Mouse (Mus musculus): ENCODE measurements around the gene Gm10409.
"Not testable (repeated sequence)": the region's sequence is repeated elsewhere in the genome, so short reads cannot be mapped to it uniquely, and the experiment has no call there.

The Gm10409 gene

GRCm38 (mm10) chr14:3412314-3412713, at the start of gene Gm10409:
TSS of gene Gm10409 (plus strand) at chr14:3412614.
- not testable (repeated sequence) for DNase-seq (ENCODE audit: low read depth, low spot score)

- DNase-seq (ENCODE audit: low read depth, low spot score), result not testable (repeated sequence)
Observed at GRCm38 (mm10) chr14:3394793-3395192, 17.6 kb upstream of the Gm10409 start, which contains the start of gene Gm10413. TSS of gene Gm10413 (plus strand) at chr14:3395093.

DNA sequence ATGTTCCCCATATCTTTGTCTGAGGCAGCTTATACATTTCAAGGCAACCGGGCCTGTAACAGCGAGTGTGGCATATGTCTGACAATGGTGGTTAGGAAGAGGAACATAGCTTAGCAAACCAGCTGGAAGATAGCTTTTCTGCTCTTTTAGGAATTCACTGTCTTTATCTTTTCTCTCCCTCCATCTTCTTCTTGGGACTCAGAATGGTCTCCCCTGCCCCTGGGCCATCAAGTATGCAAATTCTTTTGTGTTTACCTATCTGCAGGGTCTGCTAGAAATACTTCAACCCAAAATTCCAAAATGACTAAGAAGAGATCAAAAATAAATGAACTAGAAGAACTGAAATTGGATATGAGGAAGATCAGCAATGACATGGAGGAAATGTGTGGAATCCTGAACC, 15.4 kb downstream of the Gm10409 start, which contains the start of gene Gm3005:
Gene Gm3005, plus strand, starts transcription at position 301 of the 400 bp plus-strand sequence.
- DNase-seq (ENCODE audit: low read depth, low spot score), result not testable (repeated sequence)

DNA sequence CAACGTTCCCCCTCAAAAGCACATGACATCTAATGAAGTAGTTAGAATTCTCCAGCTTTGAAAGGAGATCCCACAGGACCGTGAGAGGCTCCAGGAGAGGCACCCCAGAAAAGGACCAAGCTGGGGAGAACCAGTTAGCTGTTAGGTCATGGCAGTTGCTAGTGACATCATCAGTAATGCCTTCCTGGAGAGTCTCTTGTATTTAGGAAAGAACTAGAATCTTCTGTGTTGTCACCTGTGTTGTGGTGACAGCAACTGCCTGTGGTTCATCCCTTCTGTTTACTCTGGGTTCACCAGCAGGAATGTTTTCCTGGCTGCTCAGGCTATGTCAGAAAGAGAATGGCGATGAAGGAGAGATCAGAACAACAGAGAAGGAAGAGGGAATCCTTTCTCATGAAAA, 36.7 kb downstream of the Gm10409 start, which contains the start of gene Gm10408:
Gene Gm10408, plus strand, starts transcription at position 301 of the 400 bp plus-strand sequence.
- DNase-seq (ENCODE audit: low read depth, low spot score), result not testable (repeated sequence)
